Mouse (Mus musculus): Measurements from ENCODE around the gene S100a2. TPM values are rescaled to one million over a fixed set of nuclear protein-coding genes. Genes with fewer than 3 reads are reported as not detected.

The S100a2 gene
- total and polyA plus RNA-seq, 3 experiments = not detected

DNA sequence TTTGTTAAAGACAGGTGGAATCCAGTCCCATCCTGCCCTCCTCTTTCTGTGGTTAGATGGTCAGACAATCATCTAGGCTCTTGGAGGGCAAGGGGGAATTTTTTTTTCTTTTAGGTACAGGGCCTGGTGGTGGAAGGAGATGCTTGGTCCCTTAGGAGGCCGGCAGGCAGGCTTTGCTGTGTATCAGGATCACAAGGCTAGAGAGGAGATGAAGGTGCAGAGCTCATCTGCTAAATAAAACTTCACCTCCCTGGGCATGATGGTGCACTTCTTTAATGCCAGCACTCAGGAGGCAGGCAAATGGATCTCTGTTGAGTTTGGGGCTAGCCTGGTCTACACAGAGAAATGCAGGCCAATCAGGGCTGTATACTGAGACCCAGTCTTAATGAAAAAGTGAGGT lies 25.9 kb downstream of the S100a2 start:
- no peak for DNase-seq

DNA sequence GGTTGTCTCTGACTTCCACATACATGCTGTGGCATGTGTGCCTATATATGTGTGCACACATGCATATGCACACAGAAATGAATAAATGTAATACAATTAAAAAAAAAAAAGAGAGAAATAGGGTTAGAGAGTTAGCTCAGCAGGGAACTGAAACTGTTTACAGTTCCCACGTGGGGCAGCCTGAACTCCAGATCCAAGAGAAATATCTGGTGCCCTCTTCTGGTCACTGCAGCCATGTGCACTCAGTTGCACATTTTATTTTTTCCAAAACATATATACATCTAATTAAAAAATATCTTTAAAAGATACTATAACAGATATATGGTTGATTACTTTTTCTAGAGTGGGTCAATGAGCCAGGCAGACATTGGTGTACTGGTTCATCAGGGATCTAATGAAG lies 27.5 kb downstream of the S100a2 start:
- DNase-seq = no peak

DNA sequence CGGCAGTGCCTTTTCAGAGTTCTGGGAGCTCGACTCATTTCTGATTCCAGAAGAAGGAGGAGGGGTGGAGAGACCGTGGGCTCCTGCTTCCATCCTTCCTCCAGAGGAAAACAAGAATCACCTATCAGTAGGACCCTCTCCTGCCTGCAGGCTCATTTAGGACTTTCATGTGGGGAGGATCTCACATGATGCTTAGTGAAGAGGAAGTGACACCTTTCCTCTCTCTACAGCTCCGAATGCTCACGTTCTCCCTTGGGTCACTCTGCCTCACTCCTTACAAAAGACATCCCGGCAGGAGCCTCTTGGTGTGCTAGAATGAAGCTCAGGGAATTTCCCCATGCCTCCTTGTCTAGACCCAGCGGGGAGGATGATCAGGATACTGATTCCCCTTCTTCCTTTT lies 31.5 kb downstream of the S100a2 start:
- no peak for DNase-seq

DNA sequence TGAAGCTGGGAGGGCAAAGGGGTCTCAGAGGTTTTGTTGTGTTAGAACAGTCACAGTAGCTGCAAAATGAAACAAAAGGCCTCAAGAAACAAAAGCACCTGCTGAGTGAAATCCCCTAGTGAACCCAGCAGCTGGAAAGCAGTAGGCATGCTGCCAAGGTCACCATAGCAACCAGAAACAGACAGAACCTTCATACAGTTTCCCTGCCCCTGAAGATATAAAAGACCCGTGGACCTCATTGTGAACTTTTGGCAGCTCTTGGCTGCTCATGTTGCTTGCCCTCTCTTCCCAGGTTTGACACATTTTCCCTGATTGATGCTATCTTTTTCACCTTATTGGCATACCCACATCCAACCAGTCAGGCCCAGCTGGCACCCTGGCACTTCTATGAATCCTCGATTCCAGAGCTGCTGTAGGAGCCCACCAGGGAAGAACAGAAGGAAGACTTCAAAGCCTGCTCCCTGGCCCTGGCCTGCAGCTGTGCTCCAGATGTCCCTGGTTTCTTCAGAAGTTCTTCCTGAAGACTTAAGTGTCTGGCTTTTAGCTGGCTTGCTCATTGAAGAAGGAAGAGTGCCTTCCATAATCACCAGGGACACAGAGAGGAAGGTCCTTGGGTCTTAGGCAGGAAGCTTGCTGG lies 33.5 kb downstream of the S100a2 start:
- peak; percentile 65 for DNase-seq

DNA sequence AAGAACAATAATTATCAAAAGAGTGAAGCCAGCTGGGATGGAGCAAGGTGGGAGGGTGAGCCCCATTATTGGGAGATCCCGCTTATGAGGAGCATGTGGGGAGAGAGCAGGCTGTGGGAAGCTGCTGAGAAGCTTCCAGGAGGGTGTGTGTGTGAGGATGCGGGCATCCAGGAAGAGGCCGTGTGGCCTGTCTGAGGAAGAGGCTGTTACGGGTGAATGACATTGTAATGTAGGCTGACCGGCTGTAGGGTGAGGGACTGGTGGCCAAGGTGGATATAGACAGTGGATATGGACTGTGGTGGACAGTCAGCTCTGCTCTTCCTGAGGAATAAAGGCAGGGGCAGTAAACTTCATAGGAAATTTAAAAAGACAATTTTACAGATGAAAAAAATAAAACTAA lies 35.4 kb downstream of the S100a2 start:
- DNase-seq = no peak

DNA sequence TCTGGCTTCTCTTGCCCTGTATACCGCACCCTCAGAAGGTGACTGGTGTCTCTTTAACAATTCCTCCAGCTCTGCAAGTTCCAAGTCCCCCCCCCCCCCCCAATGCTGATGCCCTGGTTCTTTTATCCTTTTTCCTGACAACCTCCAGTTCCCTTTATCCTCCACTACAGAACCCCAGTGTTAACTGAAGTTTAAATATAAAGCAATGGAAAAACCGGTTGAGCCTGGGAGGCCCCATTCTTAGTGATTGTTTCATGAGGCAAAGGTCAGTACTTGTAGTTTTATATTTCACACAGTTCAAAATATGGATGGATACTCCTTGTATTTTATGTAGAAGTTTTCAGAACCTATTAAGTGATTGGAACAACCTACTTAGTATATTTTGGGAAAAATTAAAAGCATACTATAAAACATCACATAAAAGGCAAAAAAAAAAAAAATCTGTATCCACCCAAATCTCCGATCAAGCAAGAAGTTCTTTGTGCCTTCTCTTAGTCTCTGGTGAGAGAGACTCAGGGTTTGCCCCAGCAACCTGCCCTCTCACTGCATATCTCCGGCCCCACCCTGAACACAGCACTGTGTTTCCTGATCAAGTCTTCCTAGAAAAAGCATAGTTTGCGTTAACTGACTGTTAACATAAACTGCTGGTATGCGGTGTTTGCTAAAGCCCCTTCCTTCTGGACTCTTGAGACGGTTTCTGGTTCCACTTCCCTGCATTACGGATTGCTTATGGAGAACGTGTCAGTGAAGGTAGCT lies 36.4 kb downstream of the S100a2 start:
- no peak for DNase-seq

DNA sequence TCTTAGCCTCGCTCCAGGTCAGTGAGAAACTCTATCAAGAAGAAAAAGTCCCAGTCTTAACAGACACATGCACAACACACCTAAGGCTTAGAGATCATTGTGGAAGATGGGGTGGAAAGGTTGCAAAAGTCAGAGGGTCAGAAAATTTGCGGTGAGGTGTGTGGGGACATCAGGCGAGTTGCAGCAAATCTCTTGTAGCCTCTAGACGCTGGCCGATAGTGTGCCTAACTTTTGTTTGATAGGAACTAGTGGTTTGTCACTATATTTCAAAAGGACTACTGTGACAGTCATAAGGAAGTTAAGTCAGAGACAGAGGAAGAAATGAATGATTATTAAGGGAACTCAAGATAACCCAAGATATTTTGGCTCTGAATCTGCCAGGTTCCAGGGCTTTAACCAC lies 37.3 kb downstream of the S100a2 start:
- DNase-seq = no peak

DNA sequence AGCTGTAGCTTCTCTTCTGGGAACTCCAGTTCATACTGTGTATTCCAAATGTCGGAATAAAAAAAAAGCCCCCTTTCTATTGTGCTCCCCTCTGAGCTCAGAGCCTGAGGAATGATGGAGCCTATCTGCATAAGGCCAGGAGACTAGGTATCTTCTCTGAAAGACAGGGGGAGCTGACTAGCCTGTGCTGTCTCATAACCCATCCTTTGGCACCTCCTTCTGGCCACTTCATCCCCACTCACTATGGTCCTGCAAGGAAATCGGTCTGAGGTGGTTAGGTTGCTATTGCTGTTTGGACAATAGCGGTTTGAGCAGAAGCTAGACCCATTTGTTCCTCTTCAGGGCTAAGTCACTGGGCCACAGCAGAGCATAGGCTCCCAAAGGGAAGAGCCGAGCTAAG lies 37.8 kb downstream of the S100a2 start:
- DNase-seq = no peak

DNA sequence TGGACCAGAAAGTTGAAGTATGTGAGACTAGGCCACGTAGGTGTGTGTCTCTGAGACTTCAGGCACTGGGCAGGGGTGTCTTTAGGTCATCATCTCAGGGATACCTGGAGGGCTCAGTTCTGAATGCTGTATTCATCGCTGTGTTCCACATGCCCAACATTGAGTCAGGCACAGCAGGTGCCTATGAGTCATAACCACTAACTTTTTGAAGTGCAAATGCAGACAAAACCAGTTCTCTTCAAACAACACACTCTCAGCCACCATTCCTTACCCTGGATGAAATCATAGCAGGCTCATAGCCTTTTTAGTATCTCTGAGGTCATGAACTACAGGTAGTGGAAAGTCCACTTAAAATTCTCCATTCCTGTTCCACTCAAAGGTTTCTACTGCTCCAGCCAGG lies 39.3 kb downstream of the S100a2 start:
- no peak for DNase-seq

DNA sequence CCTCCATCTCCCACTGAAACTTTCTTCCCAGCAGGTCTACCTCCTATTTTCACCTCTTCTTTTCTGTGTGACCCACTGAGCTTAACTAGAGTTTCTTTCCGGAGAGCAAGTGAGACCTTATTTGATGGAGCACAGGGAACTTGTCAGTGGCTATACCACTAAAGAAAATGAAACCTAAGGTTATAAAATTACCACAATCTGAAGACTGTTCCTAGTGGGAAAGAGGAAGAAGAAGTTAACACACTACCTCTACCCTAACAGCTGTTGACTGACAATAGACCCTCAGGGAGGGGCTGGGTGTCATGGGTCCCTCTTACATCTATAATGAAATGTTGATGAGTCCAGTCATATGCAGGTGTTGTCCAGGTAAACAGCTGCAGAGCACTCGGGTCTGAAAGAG lies 41.9 kb downstream of the S100a2 start:
- no peak for DNase-seq

DNA sequence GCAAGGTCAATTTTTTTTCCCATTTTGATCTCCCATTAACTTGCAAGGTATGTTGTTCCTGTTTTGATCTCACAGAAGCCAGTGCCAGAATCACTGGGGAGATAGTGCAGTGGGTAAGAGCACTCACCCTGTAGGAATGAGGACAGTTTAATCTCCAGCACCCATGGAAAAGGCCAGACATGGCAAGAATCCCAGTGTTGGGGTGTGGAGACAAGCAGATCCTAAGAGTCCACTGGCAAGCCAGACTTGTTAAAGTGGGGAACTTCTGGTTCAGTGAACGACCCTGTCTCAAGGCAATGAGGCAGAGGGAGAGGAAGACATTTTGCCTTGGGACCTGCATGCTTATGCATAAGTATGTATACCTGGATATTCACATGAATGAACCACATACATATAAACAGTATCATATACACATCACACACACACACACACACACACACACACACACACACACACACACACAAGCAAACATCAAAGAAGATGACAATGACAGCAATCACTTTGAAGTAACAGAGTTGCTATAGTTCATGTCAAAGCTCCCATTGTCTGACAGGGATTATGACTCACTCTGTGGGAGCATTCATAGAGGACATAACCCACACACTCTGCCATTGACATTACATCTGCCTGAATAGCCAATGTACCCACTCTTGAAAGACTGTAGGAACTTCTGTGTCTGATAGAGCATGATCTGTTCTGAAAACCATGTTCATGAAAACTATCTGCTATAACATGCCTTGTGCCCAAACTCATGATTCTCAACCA lies 48.6 kb downstream of the S100a2 start:
- DNase-seq = no peak

DNA sequence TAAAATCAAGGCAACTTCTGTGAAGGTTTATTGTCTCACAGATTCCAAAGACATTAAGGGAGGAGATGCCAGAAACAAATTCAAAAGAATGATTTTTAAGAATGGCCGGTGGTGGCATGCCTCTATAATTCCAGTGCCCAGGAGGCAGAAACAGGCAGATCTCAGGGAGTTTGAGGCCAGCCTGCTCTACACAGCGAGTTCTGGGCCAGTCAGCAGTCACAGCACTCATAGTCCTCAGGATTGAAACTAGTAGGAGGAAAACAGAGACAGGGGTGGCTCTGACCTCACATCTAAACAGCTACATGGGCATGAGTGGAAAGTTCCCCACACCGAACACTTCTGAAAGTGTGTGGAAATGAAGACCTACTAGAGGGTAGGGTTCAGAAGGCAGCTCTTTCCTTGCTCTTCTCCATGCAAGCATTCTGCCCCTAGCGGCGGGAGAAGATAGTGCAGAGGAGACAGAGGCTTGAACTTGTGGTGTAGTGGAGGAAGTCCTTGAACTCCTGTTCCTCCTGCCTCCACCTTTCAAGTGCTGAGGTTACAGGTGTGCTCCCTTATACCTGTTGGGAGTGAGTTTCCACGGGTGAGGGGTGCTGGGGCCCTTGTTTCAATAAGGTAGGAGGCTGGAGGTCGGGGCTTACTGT lies 49.6 kb downstream of the S100a2 start:
- DNase-seq = peak; percentile 11

DNA sequence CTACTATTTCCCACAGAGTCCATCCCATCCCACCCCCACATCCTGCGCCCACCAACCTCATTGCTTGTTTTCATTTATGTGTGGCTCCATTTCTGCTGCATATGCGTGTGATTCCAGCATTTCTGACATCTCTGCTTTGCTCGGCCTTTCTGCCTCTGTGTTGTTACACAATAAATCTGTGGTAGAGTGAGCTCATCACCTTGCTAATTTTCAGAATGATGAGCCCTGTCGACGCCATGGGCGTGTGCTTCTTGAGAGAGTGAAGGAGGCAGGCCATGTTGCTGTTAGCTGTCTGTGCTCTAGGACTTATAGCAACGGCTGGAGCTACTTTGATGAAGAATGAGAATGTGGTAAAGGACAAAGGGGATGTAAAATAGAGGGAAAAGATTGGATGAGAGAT lies 50.9 kb downstream of the S100a2 start:
- no peak for DNase-seq

Other genes starting within 250 kb of the S100a2 start
- gene Slc27a3, start 200.3 kb upstream of the S100a2 start, total RNA-seq (2021) = 100 to 1,000 TPM in 1 of 2 experiments, 10 to 100 TPM in 1; 66.9 to 196 TPM
- gene Slc27a3, start 200.3 kb upstream of the S100a2 start, polyA plus RNA-seq (2012; rRNA removed) = 384 and 508 TPM in 2 replicates
- gene Ints3, start 156.6 kb upstream of the S100a2 start, total RNA-seq (2021) = 10 to 100 TPM; 81.0 to 90.6 TPM
- gene Ints3, start 156.6 kb upstream of the S100a2 start, polyA plus RNA-seq (2012; rRNA removed) = 32.2 and 40.2 TPM in 2 replicates
- gene Npr1, start 124.4 kb upstream of the S100a2 start, total RNA-seq (2021) = 100 to 1,000 TPM; 193 to 290 TPM
- gene Npr1, start 124.4 kb upstream of the S100a2 start, polyA plus RNA-seq (2012; rRNA removed) = 367 and 435 TPM in 2 replicates
- 10 to 100 TPM; 52.3 to 54.4 TPM for gene Ilf2, start 114.1 kb upstream of the S100a2 start, total RNA-seq (2021)
- gene Ilf2, start 114.1 kb upstream of the S100a2 start, polyA plus RNA-seq (2012; rRNA removed) = 8.6 and 10.2 TPM in 2 replicates
- 10 to 100 TPM; 72.1 to 73.8 TPM for gene Snapin, start 99.2 kb upstream of the S100a2 start, total RNA-seq (2021)
- 23.8 and 32.5 TPM in 2 replicates for gene Snapin, start 99.2 kb upstream of the S100a2 start, polyA plus RNA-seq (2012; rRNA removed)
- 100 to 1,000 TPM; 105 to 110 TPM for gene Chtop, start 80.7 kb upstream of the S100a2 start, total RNA-seq (2021)
- gene Chtop, start 80.7 kb upstream of the S100a2 start, polyA plus RNA-seq (2012; rRNA removed) = 34.5 and 37.2 TPM in 2 replicates
- gene S100a1, start 75.9 kb upstream of the S100a2 start, total RNA-seq (2021) = 100 to 1,000 TPM; 199 to 282 TPM
- 81.4 and 98.2 TPM in 2 replicates for gene S100a1, start 75.9 kb upstream of the S100a2 start, polyA plus RNA-seq (2012; rRNA removed)
- gene S100a13, start 75.8 kb upstream of the S100a2 start, total RNA-seq (2021) = 10 to 100 TPM; 28.5 to 51.2 TPM
- gene S100a13, start 75.8 kb upstream of the S100a2 start, polyA plus RNA-seq (2012; rRNA removed) = 19.7 and 26.7 TPM in 2 replicates
- under 1 TPM in 1 of 2 experiments, not detected in 1; 0.31 TPM for gene S100a14, start 63.4 kb upstream of the S100a2 start, total RNA-seq (2021)
- gene S100a14, start 63.4 kb upstream of the S100a2 start, polyA plus RNA-seq (2012; rRNA removed) = not detected in 2 replicates
- 10 to 100 TPM; 63.5 to 70.4 TPM for gene S100a16, start 53.0 kb upstream of the S100a2 start, total RNA-seq (2021)
- 84.6 and 86.1 TPM in 2 replicates for gene S100a16, start 53.0 kb upstream of the S100a2 start, polyA plus RNA-seq (2012; rRNA removed)
- gene S100a3, start 29.7 kb upstream of the S100a2 start, total RNA-seq (2021) = under 1 TPM in 1 of 2 experiments, not detected in 1; 0.66 TPM
- 0.46 TPM in 1 of 2 replicates, not detected in the other for gene S100a3, start 29.7 kb upstream of the S100a2 start, polyA plus RNA-seq (2012; rRNA removed)
- gene Gm42674, start 11.7 kb downstream of the S100a2 start, total RNA-seq (2021) = not detected
- gene Gm42674, start 11.7 kb downstream of the S100a2 start, polyA plus RNA-seq (2012; rRNA removed) = not detected in 2 replicates
- gene S100a4, start 13.5 kb downstream of the S100a2 start, total RNA-seq (2021) = 10 to 100 TPM in 1 of 2 experiments, 1 to 10 TPM in 1; 3.1 to 20.7 TPM
- gene S100a4, start 13.5 kb downstream of the S100a2 start, polyA plus RNA-seq (2012; rRNA removed) = 0.88 and 1.0 TPM in 2 replicates
- gene S100a5, start 18.3 kb downstream of the S100a2 start, total RNA-seq (2021) = not detected
- gene S100a5, start 18.3 kb downstream of the S100a2 start, polyA plus RNA-seq (2012; rRNA removed) = not detected in 2 replicates
- 100 to 1,000 TPM in 1 of 2 experiments, 10 to 100 TPM in 1; 29.3 to 101 TPM for gene S100a6, start 22.6 kb downstream of the S100a2 start, total RNA-seq (2021)
- 43.4 and 55.2 TPM in 2 replicates for gene S100a6, start 22.6 kb downstream of the S100a2 start, polyA plus RNA-seq (2012; rRNA removed)
- under 1 TPM; 0.43 to 0.45 TPM for gene S100a7a, start 63.8 kb downstream of the S100a2 start, total RNA-seq (2021)
- gene S100a7a, start 63.8 kb downstream of the S100a2 start, polyA plus RNA-seq (2012; rRNA removed) = 0.12 and 0.21 TPM in 2 replicates
- gene S100a8, start 78.7 kb downstream of the S100a2 start, total RNA-seq (2021) = 1 to 10 TPM; 3.2 to 3.6 TPM
- gene S100a8, start 78.7 kb downstream of the S100a2 start, polyA plus RNA-seq (2012; rRNA removed) = not detected in 2 replicates
- 1 to 10 TPM; 2.7 to 3.9 TPM for gene S100a9, start 105.5 kb downstream of the S100a2 start, total RNA-seq (2021)
- not detected in 2 replicates for gene S100a9, start 105.5 kb downstream of the S100a2 start, polyA plus RNA-seq (2012; rRNA removed)
- gene Pglyrp4, start 136.7 kb downstream of the S100a2 start, total RNA-seq (2021) = not detected
- gene Pglyrp4, start 136.7 kb downstream of the S100a2 start, polyA plus RNA-seq (2012; rRNA removed) = not detected in 2 replicates
- gene Gm5849, start 187.6 kb downstream of the S100a2 start, total RNA-seq (2021) = not detected
- not detected in 2 replicates for gene Gm5849, start 187.6 kb downstream of the S100a2 start, polyA plus RNA-seq (2012; rRNA removed)

Data from adrenal gland, adult 2 months (tissue).